Mouse (Mus musculus) intestine, embryonic 14.5 days (tissue): ENCODE data around the gene Mapk12. TPM values are rescaled to one million over a fixed set of nuclear protein-coding genes. Genes with fewer than 3 reads are reported as not detected.

Source experiments
- ATAC-seq: fragments of 200-750 bp; cut with Nextera tagmentation; replicated peaks from 2 replicates; pipeline ENCODE4 v1.8.0; 2017; ENCODE audit warnings: low read depth, moderate number of reproducible peaks, moderate TSS enrichment, moderate library complexity; ENCODE audit not compliant: low FRiP score, low TSS enrichment
- DNase-seq: peaks from one replicate; pipeline ENCODE4 v3.0.0-alpha.2; 2018; ENCODE audit warnings: low spot score
- H3K27ac ChIP-seq: fragments of 300-500 bp; sonication (generic); 2 replicates; pipeline ENCODE4 v1.5.1; 2014; ENCODE audit warnings: low read depth, mild to moderate bottlenecking, control low read depth
- H3K27me3 ChIP-seq: fragments of 300-500 bp; sonication (generic); replicated peaks from 2 replicates; pipeline ENCODE4 v1.6.1; 2014; ENCODE audit warnings: low read length, control low read depth; ENCODE audit not compliant: control insufficient read depth, insufficient read depth
- H3K36me3 ChIP-seq: fragments of 300-500 bp; sonication (generic); 2 replicates; pipeline ENCODE4 v1.6.1; 2014; ENCODE audit warnings: low read length, control low read depth; ENCODE audit not compliant: control insufficient read depth, insufficient read depth
- H3K4me1 ChIP-seq: fragments of 300-500 bp; sonication (generic); replicated peaks from 2 replicates; pipeline ENCODE4 v1.6.1; 2014; ENCODE audit warnings: low read length, control low read depth, mixed read lengths; ENCODE audit not compliant: control insufficient read depth, insufficient read depth
- H3K4me2 ChIP-seq: fragments of 300-500 bp; sonication (generic); 2 replicates; pipeline ENCODE4 v1.6.1; 2014; ENCODE audit warnings: low read length
- H3K4me3 ChIP-seq: fragments of 300-500 bp; sonication (generic); 2 replicates; pipeline ENCODE4 v1.5.1; 2014; ENCODE audit warnings: low read depth, low read length, control low read depth, mixed read lengths
- H3K9ac ChIP-seq: fragments of 300-500 bp; sonication (generic); 2 replicates; pipeline ENCODE4 v1.6.1; 2014; ENCODE audit warnings: mild to moderate bottlenecking, low read length
- H3K9me3 ChIP-seq: fragments of 300-500 bp; sonication (generic); 2 replicates; pipeline ENCODE4 v1.6.1; 2016; ENCODE audit warnings: low read length, control low read depth; ENCODE audit not compliant: control insufficient read depth
- WGBS: fragments of 180-500 bp; shearing (Covaris S2); extraction: QIAGEN DNeasy Blood & Tissue Kit; methylation state at CpG from one replicate; pipeline ENCODE4 v1.1.7; 2014; 5-methylcytosine and 5-hydroxymethylcytosine counted together
- polyA plus RNA-seq: library from polyadenylated mRNA; unstranded; fragments of >200 nt; fragmentation: Nextera tagmentation; extraction: Ambion mirVana; gene quantifications from 2 replicates; pipeline ENCODE4 v1.2.1, GENCODE M21; 2014

Mapk12 gene
- polyA plus RNA-seq = 4.5 and 5.1 TPM in 2 replicates

- Histone ChIP-seq H3K4me3 (peak within 1 kb of the TSS; percentile 46), H3K27ac (no peak within 1 kb of the TSS), H3K4me1 (peaks cover 15% of the 10 kb centered on the region), H3K9ac (peak within 1 kb of the TSS; percentile 32), H3K27me3 (peaks cover 55% of the 10 kb centered on the region), H3K4me2 (peak within 1 kb of the TSS; percentile 88), H3K9me3 (no peaks in the 10 kb centered on the region), H3K36me3 (no peaks in the 10 kb centered on the region)
- DNase-seq (no peak), ATAC-seq (peak; percentile 51; the same call in 1 of the 2 replicates)
- WGBS = 2% methylated on average over 21 of the region's 21 CpGs
Observed at GRCm38 (mm10) chr15:89140659-89141252, at the start of gene Mapk12. Mapk12 (minus strand) TSS chr15:89140703.

GRCm38 (mm10) chr15:89184937-89185227 is 44.4 kb upstream of the Mapk12 start:
- DNase-seq (no peak), ATAC-seq (no peak)
- no peak overlapping the region for H3K4me3 ChIP-seq
- no peak overlapping the region for H3K27ac ChIP-seq
- 96% methylated on average over 5 of the region's 5 CpGs for WGBS
- no peaks in the 10 kb centered on the region for H3K27me3 ChIP-seq
- no peak overlapping the region for H3K9ac ChIP-seq
- H3K36me3 ChIP-seq = peaks cover 14% of the 10 kb centered on the region
- peaks cover 14% of the 10 kb centered on the region; the same call in 1 of the 2 replicates for H3K4me1 ChIP-seq
- H3K9me3 ChIP-seq = no peaks in the 10 kb centered on the region
- H3K4me2 ChIP-seq = no peak overlapping the region

- peaks cover 14% of the 10 kb centered on the region; the same call in 1 of the 2 replicates for H3K4me1 ChIP-seq
- ATAC-seq = no peak
Observed at GRCm38 (mm10) chr15:89184141-89184936, 43.8 kb upstream of the Mapk12 start.

DNA sequence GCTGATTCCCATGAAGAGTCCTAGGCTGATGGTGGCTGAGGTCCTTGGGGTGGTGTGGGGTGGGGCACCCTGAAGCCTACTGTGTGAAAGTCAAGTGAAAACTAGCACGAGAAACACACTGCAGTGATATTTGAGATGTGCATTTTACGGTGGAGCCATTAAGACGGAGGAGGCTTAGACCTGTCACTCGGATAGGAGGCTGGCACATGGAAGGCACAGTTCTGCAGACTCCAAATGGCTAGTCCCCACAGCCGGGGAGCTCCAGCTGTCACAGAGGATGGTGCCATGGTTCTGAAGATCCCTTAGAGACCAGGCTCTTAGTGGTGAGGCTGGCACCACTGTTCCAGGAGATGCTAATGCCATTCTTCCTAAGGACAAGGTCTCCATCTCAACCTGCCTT is 42.3 kb upstream of the Mapk12 start:
- Histone ChIP-seq H3K9ac (no peak overlapping the region), H3K36me3 (peaks cover 10% of the 10 kb centered on the region), H3K4me2 (no peak overlapping the region), H3K4me3 (no peak overlapping the region), H3K4me1 (peaks cover 23% of the 10 kb centered on the region), H3K9me3 (no peaks in the 10 kb centered on the region), H3K27me3 (no peaks in the 10 kb centered on the region), H3K27ac (no peak overlapping the region)
- ATAC-seq (no peak), DNase-seq (no peak)
- WGBS = 64% methylated on average over 5 of the region's 5 CpGs

More at GRCm38 (mm10) chr15:89184141-89184936, 43.8 kb upstream of the Mapk12 start:
- no peak overlapping the region for H3K9ac ChIP-seq
- H3K36me3 ChIP-seq = peaks cover 11% of the 10 kb centered on the region
- no peaks in the 10 kb centered on the region for H3K27me3 ChIP-seq
- no peak for DNase-seq
- 66% methylated on average over 5 of the region's 5 CpGs for WGBS
- H3K9me3 ChIP-seq = no peaks in the 10 kb centered on the region
- no peak overlapping the region for H3K27ac ChIP-seq
- H3K4me3 ChIP-seq = no peak overlapping the region
- no peak overlapping the region for H3K4me2 ChIP-seq

DNA sequence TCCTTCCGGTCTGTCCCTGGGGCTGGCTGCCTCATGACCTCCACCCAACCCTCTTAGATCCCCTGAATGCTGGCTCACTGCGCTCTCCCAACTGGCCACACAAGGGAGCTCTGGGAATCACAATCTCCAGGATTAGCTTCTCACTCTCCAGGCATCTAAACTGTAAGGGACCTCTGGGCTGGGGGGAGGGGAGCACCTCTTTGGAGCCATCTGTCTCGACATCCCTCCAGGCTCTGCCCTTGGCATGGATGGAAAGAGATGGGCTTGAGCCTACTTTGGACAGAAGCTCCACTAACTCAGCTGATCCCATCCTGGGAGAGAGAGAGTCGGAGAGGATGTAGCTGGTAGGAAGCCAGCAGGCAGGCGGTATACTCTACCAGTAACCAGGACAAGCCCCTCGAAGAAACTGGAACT is 41.8 kb upstream of the Mapk12 start:
- 0 out of 2 replicates have a peak overlapping the region, but pooled peaks have one; percentile 4 for H3K4me2 ChIP-seq
- no peak for DNase-seq
- H3K4me1 ChIP-seq = peaks cover 28% of the 10 kb centered on the region
- no peaks in the 10 kb centered on the region for H3K9me3 ChIP-seq
- no peak for ATAC-seq
- H3K36me3 ChIP-seq = peaks cover 10% of the 10 kb centered on the region
- H3K9ac ChIP-seq = no peak overlapping the region
- 0 out of 2 replicates have a peak overlapping the region, but pooled peaks have one; percentile 5 for H3K27ac ChIP-seq
- no peaks in the 10 kb centered on the region for H3K27me3 ChIP-seq
- WGBS = 27% methylated on average over 6 of the region's 6 CpGs
- no peak overlapping the region for H3K4me3 ChIP-seq

- WGBS = 70% methylated on average over 10 of the region's 10 CpGs
- Histone ChIP-seq H3K36me3 (peaks cover 4% of the 10 kb centered on the region), H3K27ac (peak overlapping the region; percentile 5; the same call in 1 of the 2 replicates), H3K4me3 (peak overlapping the region; percentile 72), H3K4me1 (peaks cover 34% of the 10 kb centered on the region), H3K4me2 (peak overlapping the region; percentile 63), H3K9ac (no peak overlapping the region; the same call in 1 of the 2 replicates), H3K9me3 (no peaks in the 10 kb centered on the region), H3K27me3 (no peaks in the 10 kb centered on the region)
- ATAC-seq (no peak), DNase-seq (no peak)
Observed at GRCm38 (mm10) chr15:89181561-89182270, 41.2 kb upstream of the Mapk12 start.

- peak; percentile 85 for ATAC-seq
- Histone ChIP-seq H3K9me3 (no peaks in the 10 kb centered on the region), H3K4me1 (peaks cover 43% of the 10 kb centered on the region), H3K9ac (peak within 1 kb of the TSS; percentile 76), H3K27me3 (no peaks in the 10 kb centered on the region), H3K27ac (peak within 1 kb of the TSS; percentile 88), H3K36me3 (no peaks in the 10 kb centered on the region), H3K4me2 (peak within 1 kb of the TSS; percentile 63), H3K4me3 (peak within 1 kb of the TSS; percentile 72)
- WGBS = under 1% methylated on average over 46 of the region's 72 CpGs
- DNase-seq = peak; percentile 92
Observed at GRCm38 (mm10) chr15:89180571-89181229, 40.2 kb upstream of the Mapk12 start, which contains the start of gene Plxnb2. Plxnb2 (minus strand) TSS chr15:89180788.

- peak; percentile 1; the same call in 1 of the 2 replicates for ATAC-seq
- Histone ChIP-seq H3K9ac (peak overlapping the region; percentile 76), H3K4me2 (peak overlapping the region; percentile 63), H3K4me3 (peak overlapping the region; percentile 72), H3K36me3 (no peaks in the 10 kb centered on the region), H3K9me3 (no peaks in the 10 kb centered on the region), H3K27ac (peak overlapping the region; percentile 88), H3K4me1 (peaks cover 49% of the 10 kb centered on the region), H3K27me3 (no peaks in the 10 kb centered on the region)
- 0% methylated on average over 26 of the region's 26 CpGs for WGBS
- DNase-seq = peak; percentile 79
Observed at GRCm38 (mm10) chr15:89180081-89180541, 39.6 kb upstream of the Mapk12 start.
